Mouse (Mus musculus) retina, adult 2 months (tissue): ENCODE measurements around the gene Wdr37.

ENCODE experiments used
- DNase-seq: peaks from one replicate; pipeline ENCODE4 v3.0.0-alpha.2; 2012; ENCODE audit warnings: low read depth, low spot score

Wdr37 gene

DNA sequence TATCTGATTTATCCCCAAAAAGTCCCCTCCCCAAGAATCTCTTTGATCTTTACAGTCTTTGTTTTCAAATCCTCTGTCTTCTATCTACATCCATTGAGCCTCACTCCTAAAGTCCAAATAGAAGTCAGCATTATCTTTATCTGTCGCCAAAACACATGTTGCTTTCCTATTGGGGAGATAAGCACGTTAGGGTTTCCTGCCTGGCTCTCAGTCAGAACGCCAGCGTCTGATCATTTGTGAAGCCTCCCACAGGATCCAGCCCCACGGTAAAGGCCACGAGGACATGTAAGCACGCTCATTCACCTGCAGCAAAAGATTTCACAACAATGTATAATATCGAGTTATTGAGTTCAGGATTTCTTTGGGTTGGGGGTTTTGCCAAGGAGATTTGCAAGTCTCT is 110.8 kb downstream of the Wdr37 start:
- no peak for DNase-seq
